Mouse (Mus musculus) 3T3-L1 (cell line): Measurements from ENCODE around the gene R3hdm1.

ENCODE experiments used
- DNase-seq: peaks from one replicate; pipeline ENCODE4 v3.0.0-alpha.2; 2015; ENCODE audit warnings: low read depth, low spot score

The R3hdm1 gene

DNA sequence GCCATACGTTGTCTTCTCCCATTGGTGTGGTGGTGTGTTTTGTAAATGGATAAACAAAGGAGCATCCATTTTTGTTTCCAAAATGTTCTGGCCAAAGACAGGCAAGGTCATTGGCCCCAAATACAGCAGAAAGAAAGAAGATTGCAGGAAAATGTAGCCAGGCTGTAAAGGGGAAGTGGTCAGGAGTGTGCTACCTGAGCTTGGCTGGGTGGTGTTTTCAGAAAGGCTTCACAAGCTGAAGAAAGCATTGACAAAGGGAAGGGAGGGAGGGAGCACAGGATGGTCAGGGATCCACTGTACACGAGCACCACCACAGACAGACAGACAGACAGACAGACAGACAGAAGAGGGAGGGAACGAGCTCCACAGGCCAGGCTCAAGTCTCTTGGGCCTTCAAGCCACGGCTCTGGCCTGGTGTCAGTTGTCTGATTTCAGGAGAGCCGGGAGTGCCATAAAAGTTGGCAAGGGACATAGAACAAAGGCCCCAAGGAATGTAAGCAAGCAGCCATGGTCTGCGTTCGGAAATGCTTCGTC, 181.1 kb downstream of the R3hdm1 start:
- no peak for DNase-seq

- DNase-seq = no peak
Measured at GRCm38 (mm10) chr1:128285136-128285535, 182.0 kb downstream of the R3hdm1 start.
